Mouse (Mus musculus): Measurements from ENCODE around the gene Tbccd1.
A peak's percentile ranks its signal among the peaks of the same experiment; 100 is the strongest.

The Tbccd1 gene

DNA sequence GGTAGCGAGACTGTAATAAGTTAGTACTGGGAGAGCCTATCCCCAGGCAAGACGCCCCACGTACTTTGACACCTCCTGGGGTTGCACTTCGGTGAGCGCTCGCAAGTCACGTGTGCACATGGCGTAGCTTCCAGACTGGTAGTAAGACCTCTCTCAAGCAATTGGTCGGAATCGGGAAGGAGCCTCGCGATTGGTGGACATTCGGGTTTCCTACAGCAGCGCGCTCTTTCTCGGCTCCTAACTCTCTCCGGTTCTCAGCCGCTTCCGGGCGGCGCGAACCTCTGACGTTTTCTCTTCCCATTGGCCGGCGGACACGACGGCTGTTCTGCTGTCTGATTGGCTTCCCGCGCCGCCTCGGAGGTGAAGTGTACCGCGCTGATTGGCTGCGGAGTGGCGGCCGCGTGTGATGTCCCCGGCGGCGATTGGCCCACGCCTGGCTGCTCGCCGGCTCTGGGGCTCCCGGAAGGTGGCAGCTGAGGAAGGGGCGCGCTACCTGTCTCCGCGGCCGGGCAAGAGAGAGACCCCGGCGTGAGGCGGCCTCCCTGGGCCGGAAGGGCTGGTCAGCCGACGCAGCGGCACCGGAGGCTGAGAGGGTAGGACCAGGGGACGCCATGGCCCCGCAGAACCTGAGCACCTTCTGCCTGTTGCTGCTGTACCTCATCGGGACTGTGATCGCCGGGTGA lies at the start of gene Tbccd1, which contains the start of gene Dnajb11:
Gene Tbccd1 (minus strand): TSS at position 239 of the 683 bp plus-strand sequence.
Gene Dnajb11 (plus strand): TSS at position 415 of the 683 bp plus-strand sequence.
- peak; percentile 95 for DNase-seq (ENCODE audit: low read depth, low spot score)

DNA sequence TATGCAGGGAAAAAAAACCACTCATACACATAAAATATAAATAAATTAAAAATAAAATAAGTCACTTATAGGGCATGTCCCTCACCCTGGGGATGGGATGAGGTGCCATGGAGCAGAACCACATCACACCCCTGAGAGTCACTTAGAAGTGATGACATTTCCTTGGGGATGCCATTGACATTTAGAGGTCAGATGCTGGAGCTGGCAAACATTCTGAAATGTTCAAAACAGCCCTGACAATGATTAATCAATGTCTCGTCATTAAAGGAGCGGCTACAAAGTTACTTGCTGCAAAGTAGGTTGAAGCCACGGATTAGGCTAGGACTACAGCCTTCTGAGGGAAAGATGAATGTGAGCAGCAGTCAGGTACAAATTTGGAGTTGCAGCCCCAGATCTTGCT lies 43.9 kb upstream of the Tbccd1 start:
- DNase-seq (ENCODE audit: low read depth, low spot score), result no peak

DNA sequence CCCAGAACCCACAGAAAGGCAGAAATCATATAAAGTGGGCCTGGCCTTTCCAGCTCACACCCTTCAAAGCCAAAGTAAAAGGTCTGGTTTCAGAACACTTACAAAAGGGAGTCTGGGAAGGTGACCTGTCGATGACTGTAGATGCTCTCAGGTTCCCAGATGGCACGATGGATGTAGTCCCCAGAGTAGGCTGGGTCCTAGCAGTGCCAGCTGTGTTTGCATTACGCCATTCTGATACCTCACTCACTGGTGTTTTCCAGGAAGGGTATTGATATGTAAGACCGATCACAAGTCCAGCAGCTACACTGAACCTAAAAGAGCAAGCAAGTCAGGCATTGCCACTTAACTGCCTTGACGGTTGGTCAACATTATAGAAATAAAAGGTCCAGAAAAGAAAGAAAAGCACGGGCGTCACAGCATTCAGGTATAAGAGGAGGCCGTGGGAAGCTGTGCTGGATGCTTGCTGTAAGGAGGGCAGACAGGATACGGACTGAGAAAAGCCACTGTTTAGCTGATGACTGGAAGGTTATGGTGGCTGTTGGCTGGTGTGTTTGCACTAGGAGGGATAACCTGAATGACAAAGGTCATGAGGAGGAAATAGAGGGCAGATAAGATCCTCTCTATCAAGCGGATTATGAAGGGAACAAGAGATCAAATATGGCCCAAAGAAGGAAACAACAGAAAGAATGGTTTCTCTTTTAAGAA lies 42.5 kb upstream of the Tbccd1 start:
- DNase-seq (ENCODE audit: low read depth, low spot score), result no peak

DNA sequence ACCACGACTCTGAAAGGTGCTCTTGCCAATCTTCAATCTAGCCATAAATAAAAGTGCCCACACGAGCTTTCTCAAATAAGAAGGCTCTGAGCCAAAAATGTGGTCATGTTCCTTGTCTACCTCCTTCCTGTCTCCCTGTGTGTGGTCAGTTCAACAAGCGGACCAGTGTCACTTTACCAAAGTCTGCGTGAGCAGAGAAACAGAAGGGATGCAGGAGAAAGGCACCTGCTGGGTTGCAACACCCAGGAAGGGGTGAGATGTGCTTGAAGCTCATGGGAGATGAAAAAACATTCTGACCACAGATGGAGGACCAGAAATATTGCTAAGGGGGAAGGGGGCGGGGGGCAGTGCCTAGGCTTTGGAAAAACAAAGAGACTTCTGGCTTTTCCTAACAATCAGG lies 41.9 kb upstream of the Tbccd1 start:
- no peak for DNase-seq (ENCODE audit: low read depth, low spot score)

DNA sequence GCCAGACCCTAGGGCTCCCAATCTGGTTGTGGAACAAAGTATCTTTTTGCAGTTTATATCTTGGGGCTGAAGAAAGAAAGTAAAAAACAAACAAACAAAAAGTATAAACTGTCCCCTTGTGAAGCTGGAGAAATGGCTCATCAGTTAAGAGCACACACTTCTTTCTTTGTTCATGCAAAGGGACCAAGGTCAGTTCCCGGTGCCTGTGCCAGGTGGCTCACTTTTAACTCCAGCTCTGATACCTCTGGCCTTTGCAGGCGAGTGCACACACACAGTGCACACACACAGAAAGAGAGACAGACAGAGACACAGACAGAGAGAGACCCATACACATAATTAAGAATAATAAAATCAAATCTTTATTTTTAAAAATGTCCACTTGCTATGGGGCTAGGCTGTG lies 39.1 kb upstream of the Tbccd1 start:
- no peak for DNase-seq (ENCODE audit: low read depth, low spot score)

DNA sequence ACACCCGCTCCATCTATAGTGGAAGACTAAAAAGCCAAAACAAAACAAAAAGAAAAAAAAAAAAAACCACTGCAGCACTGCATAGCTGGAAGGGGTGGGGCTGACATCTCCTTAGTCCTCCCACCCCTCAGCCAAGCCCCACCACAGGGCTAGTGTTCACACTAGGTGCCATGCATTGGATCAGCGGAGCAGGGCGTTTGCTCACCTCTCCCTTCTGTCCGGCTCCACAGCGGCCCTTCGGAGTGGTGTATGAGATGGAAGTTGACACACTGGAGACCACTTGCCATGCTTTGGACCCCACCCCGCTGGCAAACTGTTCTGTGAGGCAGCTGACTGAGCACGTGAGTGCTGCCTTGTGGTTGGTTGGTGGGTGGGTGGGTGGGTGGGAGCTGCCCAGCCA lies 36.6 kb upstream of the Tbccd1 start:
- DNase-seq (ENCODE audit: low read depth, low spot score), result no peak

DNA sequence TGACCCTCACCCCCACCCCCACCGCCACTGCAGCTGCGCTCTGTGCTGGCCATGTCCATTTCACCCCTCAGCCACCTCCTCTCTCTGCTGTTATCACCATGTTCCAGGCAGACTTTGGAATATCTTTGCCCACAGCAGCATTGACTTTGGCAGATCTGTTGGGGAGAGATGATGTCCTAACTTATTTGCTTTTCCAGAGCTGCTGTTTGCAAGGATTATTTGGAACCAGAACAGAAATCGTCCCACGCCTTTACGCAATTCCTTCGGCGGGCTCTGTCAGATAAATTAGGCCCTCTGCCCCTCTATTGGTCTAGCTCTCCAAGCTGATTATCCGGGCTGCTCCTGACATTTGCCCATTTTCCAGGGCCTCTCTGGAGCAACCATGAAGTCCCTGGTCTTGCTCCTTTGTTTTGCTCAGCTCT lies 34.3 kb upstream of the Tbccd1 start:
- DNase-seq (ENCODE audit: low read depth, low spot score), result no peak

DNA sequence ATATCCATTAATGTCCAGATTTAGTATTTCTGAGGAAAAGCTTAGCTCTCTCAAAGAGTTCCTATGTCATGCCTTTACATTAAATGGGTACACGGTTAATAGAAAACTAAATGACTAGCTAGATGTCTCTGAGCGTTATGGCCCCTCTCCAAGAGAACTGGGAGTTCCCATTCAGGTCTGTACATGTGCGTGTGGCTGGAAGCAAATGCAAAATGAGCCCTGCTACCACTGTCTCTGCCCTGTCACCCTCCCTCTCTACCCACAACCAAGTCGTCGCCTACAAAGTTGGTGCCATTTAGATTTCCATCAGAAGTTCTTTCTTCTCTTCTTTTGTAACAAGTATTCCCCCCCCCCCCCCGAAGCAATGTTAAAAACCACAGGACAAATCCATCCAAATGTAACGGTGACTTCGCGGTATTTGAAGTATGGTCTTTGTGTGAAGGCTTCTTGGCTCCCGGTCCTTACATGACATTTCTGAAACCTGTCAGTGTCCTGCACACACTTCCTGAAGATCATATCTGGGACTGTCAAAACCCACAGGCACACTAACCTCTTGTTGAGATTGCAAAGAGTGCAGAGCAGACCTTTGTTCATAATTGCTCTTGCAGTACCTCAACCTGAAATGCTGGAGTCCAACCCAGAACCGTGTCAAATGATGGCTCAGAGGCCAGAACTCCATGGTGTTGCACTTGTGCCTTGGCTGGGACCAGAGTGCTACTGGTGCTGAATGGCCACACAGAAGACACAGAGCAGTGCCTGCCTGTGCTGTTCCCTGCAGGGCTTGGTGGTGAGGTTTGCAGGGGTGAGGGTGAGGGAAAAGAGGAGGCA lies 33.4 kb upstream of the Tbccd1 start, which contains the start of gene Ahsg:
Gene Ahsg (plus strand): TSS at position 595 of the 828 bp plus-strand sequence.
- no peak for DNase-seq (ENCODE audit: low read depth, low spot score)

DNA sequence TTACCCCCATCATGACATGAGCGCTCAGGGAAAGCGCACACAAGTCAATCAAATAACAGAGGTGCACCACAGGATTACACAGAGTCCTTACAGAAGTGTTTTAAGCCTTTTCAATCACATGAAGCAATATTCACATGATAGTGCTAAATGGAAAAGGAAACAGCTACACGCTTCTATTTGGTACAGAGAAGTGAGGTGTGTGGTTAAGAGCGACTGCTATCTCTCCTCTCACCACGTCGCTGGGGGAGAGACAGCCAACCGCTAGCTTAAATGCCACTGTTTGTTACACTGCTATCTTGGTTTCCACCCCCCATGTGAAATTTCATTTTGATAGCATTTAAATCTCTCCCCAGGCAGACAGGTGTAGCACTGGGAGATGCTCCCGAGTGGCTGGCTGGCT lies 32.2 kb upstream of the Tbccd1 start:
- no peak for DNase-seq (ENCODE audit: low read depth, low spot score)

DNA sequence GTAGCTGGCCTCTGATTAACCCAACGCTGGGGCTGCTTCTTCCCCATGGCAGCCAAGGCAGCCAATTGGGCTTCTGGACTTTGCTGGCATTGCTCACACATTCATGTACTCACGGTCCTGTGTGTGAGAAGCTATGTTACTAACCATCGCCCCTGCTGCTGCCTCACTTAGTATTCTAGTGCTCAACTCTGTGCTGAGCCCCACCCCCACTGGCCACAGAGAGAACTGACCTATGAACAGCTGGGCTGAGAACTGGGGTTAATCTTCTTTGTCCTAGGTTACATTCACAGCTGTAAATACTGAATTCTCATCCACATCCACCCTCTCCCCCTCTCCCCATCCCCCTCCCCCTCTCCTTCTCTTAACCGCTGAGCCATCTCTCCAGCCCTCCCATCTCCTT lies 31.4 kb upstream of the Tbccd1 start:
- DNase-seq (ENCODE audit: low read depth, low spot score), result no peak

DNA sequence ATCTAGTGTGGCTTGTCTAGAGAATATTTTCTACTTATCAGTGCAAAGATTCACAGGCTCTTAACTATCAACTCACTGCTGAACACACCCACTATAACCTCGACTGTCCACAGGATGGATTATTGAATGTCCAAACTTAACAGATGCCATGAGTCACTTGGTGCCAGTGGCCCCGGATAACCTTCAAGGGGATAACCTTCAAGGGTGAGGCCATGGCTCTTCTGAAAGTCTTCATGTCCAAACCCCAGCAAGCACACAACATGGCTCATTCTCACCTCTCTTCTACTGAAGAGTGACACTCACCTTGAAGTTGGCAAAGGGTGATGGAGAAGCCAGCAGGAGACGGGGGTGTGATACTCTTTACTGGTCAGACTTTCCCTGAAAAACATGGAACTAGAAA lies 29.3 kb upstream of the Tbccd1 start:
- no peak for DNase-seq (ENCODE audit: low read depth, low spot score)

DNA sequence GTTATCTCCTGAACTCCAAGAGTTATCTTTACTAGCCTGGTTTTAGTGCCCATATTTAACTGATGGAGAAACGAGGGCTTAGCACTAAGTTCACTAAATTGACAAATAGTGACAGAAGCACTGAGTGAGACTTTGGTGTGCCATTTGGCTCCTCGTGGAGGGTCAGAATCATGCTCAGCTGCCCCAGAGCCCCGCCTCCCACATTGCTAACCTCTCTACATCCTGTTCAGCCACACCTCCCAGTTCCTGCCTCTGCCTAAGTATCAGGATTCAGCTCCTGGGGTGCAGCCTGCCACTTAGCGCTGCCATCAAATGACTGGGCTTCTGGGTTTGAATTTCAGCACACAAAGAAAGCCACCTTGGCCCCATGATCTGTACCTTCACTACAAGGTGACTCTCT lies 27.9 kb upstream of the Tbccd1 start:
- no peak for DNase-seq (ENCODE audit: low read depth, low spot score)

DNA sequence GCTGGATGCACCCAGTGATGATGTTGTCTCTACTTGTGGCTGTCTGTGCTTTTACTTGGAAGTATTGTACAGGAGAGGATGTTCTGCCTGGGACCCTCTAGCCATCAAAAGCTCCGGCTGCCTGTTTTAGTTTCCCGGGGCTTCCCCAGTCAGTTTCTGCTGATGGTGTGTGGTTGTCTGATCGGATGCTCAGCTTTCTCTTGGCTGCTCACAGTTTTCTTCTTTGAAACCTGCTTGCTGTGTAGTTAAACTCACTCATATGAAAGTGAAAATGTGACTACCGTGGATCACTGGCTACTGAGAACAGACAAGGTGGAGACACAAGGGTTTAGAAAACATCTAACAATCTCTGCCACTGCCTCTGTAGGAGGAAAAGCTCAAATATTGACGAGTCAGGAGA lies 26.0 kb upstream of the Tbccd1 start:
- no peak for DNase-seq (ENCODE audit: low read depth, low spot score)

DNA sequence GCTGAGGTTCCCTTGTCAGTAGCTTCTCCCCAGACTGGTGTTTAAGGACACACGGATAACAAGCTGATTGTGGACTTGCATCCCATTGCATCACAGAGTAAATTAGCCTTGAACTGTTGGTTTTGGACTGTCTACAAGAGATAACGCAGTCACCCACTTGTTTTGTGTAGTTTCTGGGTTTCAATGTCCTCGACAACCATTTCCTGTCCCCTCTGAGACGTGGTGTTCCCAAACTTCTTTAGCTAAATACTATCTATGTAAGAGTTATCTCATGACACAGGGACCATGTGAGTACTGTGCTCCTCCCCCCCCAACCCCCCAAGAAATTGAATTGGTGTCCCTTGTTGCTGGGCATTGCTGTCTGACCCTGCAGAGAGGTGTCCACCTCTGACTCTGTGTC lies 24.0 kb upstream of the Tbccd1 start:
- no peak for DNase-seq (ENCODE audit: low read depth, low spot score)

DNA sequence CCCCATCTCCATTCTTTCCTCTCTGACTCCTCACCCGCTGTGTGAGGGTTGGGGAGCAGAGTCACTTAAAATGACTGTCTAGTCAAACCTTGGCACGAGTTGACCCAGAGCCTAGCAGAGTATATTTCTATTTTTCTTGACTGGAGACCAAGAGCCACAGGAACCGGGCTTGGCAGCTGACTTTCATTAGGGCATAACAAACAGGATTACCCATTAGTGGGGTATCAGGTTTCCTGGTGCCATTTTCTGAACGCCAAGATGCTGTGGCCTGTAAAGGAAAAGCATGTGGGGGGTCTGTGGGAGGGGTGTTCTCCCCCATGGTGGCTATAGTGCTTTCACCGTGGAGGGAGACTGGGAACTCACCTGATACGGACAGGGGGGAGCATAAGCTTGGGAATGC lies 23.4 kb upstream of the Tbccd1 start:
- DNase-seq (ENCODE audit: low read depth, low spot score), result no peak

DNA sequence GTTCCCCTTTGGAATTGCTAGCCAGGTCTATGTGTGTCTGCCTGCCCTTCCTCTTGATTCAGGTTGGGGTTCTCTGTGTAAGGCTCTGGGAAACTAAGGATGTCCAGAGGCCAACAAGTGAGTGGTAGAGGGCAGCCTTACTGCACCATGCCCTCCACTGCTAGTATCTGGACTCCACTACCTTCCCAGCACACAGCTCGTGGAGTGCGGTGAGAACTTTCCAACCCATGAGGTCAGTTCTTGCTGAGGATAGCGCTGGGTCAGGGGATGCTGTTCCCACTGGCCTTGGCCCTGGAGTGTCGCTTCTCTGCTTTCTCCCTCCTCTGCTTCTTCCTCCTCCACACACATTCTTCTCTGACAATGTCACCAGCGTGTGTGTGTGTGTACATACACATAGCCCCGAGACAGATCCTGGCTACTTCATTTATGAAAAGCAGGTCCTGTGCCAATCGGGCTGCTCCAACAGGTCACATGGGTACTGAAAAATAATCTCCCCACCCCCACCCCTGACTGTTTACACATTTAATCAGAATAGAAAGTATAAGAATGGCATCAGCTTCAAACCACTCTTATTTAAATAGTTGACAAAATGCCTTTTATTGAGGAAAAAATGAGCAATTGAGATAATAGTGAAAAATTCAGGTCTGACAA lies 22.6 kb upstream of the Tbccd1 start:
- DNase-seq (ENCODE audit: low read depth, low spot score), result no peak

DNA sequence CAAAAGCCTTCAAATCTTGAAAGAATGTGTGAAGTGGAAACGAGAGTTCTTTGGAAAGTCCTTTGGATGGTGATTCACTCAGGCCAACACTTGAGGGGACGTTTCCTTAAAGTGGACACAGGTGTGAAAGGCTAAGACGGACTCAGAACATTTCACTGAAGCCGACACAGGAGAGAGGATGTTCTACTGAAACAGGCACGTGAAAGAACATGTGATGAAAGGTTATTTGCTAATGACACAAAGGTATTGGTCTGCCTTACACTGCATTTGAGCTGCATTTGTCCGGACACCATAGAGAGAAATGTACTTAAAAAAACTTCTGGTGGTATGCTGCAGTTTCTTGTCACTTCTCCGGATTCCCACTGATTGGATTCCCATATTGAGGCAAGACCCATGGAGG lies 21.2 kb upstream of the Tbccd1 start:
- no peak for DNase-seq (ENCODE audit: low read depth, low spot score)

DNA sequence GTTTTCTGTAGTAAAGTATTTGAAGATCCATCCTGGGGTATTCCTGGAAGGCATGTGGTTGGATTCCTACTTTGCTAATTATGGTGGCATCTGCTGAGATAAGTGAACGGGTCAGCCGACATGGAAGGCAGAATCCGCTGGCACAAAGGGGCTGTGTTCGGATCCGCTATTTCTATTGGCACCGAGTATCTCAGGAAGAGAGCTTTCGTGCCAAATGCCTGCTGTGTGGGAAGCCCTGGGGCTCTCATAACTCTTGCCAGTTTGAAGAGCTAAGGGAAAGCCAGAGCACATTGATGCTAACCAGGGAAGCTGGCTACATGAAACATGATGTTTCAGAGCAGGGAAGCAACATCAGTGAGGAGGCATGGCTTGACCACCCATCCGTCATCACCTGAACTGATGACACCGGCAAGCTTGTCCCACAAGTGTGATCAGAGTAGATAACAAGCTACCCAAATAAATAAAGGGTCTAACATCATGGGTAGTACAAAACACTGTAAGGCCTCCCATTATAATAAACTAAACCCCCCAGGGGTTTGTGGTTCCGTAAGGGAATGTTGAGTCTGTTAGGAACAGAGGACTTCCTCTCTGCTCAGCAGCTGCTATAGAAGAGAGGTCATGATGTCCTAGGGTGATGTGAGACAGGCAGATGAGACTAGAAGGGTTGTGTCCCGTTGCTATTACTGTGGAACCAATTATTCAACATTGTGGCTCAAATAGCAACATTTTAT lies 20.4 kb upstream of the Tbccd1 start:
- DNase-seq (ENCODE audit: low read depth, low spot score), result no peak

DNA sequence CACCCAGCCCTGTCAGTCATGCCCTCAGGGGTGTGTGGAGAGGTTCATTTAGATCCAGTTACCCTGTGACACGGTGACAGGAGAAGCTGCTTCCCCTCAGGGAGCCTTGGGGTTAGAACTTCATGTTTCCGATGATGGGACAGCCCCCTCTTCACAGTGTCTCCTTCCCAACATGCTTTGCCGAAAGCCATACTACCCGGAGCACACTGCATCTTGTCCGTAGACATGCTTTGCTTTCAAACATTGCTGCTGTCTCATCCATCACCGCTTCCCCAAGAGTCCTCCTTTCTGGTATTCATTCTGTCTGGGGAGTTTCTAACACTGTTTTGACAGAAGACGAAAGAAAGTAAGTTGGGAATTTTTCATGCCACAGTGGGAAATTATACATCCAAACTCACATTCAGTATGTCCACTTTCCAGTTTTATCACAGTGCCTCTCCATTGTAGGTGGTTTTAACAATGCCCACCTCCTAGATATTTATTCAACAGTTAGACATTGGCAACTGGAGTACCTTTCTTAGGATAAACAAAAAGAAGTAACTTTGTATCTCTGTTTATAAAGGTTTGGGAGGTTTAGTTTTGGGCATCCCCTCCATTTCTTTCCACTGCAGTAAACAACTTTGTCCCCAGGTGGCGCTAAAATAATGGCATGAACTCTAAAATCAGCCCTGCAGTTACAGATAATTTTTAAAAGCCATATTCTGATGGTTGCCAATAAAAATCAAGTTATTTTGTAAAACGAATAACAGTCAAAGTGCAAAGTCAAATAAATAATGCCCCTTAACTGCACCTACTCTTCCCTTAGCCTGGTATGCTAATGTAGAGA lies 19.0 kb upstream of the Tbccd1 start:
- DNase-seq (ENCODE audit: low read depth, low spot score), result no peak

DNA sequence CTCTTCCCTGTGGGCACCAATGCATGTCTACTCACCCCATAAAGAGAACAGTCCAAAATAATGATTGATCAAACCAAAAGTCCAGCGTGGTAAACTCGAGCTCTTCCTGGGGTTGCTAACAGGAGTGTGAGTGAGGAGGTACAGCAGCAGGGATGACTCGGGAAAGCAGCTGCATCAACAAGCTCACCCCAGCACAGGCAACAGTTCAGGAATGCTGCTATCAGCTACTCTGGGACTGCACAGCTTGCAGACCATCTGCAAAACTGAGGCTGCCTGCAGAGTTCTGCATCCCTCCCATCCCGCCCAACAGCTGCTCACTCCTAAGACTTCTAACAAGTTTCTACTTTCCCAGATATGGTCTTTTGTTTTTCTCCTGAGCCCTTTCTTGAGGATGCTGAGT lies 15.9 kb upstream of the Tbccd1 start:
- no peak for DNase-seq (ENCODE audit: low read depth, low spot score)
